Comparison of ENCODE assay signal across 8 mouse cellular contexts in the genomic region with DNA sequence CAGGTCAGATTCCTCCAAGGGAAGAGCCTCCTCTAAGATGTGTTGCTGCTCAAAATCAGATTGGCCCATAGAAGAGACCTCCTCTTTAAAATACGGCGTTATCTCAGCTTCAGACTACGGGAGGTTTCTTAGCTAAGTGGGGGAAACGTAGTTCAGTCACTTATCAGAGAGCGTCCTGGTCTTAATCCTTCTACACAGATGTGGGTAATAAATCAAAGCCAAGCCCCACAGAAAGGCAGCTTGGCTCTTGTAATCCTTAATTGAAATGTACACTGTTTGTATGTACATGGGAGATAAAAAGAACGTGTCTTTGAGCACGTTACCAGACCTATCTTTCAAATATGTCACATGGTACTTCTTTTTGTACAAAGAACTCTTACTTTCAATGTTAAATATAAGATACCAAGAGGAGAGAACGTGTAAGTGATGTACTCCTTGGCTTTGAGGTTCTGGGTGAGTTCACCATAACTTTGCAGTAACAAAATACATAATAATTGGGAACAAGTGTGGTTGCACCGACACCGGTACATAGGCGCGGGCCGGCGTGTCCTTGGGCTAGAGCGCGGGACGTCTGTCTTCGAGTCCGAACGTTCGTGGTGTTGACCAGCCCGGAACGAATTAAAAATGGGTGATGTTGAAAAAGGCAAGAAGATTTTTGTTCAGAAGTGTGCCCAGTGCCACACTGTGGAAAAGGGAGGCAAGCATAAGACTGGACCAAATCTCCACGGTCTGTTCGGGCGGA. TPM values are rescaled to one million over a fixed set of nuclear protein-coding genes. Genes with fewer than 3 reads are reported as not detected.
DNase-seq lines count a peak whose midpoint lies in the region; ATAC-seq and TF ChIP-seq lines count a peak whose summit lies in the region.
"Not testable (repeated sequence)": the region's sequence is repeated elsewhere in the genome, so short reads cannot be mapped to it uniquely, and the experiment has no call there.

Gm10053 (plus strand) TSS at position 558 of the 742 bp plus-strand sequence.

- peak; percentile 56 to 72; a peak in 1 of 4 replicates for ATAC-seq in hematopoietic stem cell, adult 5-6 weeks (replicated peaks in 1 of 2; ENCODE audit: insufficient read depth in 1 of 2, low FRiP score in 2 of 2, low TSS enrichment in 1 of 2, low read depth in 1 of 2, poor library complexity in 2 of 2, severe bottlenecking in 2 of 2)
- not testable (repeated sequence) for ATAC-seq in limb, embryonic 15.5 days (ENCODE audit: insufficient number of reproducible peaks, low FRiP score, low TSS enrichment, low read depth); midbrain, embryonic 13.5 days

- H3K4me2 ChIP-seq in limb, embryonic 15.5 days; midbrain, embryonic 13.5 days (replicated peaks): not testable (repeated sequence)

- not testable (repeated sequence) for H3K27ac ChIP-seq in embryonic fibroblast, embryonic 13.5 days (ENCODE audit: insufficient read depth, low read length); limb, embryonic 15.5 days; midbrain, embryonic 13.5 days

- TF ChIP-seq CTCF in embryonic fibroblast, embryonic 13.5 days (IDR thresholded peaks at IDR 0.05; ENCODE audit: borderline replicate concordance, insufficient read depth, low read length), result not testable (repeated sequence)

- not testable (repeated sequence) for H3K36me3 ChIP-seq in limb, embryonic 15.5 days; midbrain, embryonic 13.5 days

- H3K27me3 ChIP-seq in limb, embryonic 15.5 days, result 0 out of 2 replicates have a peak, but pooled peaks cover 10% of the 10 kb centered on the region
- peaks cover 16% of the 10 kb centered on the region for H3K27me3 ChIP-seq in midbrain, embryonic 13.5 days

- not testable (repeated sequence) for DNase-seq in adrenal gland, adult 8-10 months; gastrocnemius, postnatal 4 days (ENCODE audit: low spot score in 2 of 2); layer of hippocampus, adult 18-20 months (ENCODE audit: low spot score in 2 of 2); thymus, postnatal 0 days (ENCODE audit: low spot score)

- 69% methylated on average over 23 of the region's 26 CpGs for WGBS in limb, embryonic 15.5 days
- WGBS in midbrain, embryonic 13.5 days, result 86% methylated on average over 23 of the region's 26 CpGs

- H3K9me3 ChIP-seq in limb, embryonic 15.5 days; midbrain, embryonic 13.5 days: not testable (repeated sequence)

- H3K9ac ChIP-seq in limb, embryonic 15.5 days; midbrain, embryonic 13.5 days (replicated peaks): not testable (repeated sequence)

- not testable (repeated sequence) for TF ChIP-seq POLR2A in embryonic fibroblast, embryonic 13.5 days (IDR thresholded peaks at IDR 0.05; ENCODE audit: low read depth, low read length)

- H3K4me3 ChIP-seq in embryonic fibroblast, embryonic 13.5 days (ENCODE audit: insufficient read depth, low read length); limb, embryonic 15.5 days; midbrain, embryonic 13.5 days (replicated peaks): not testable (repeated sequence)

- H3K4me1 ChIP-seq in embryonic fibroblast, embryonic 13.5 days (ENCODE audit: control insufficient read depth, insufficient read depth, low read length); limb, embryonic 15.5 days; midbrain, embryonic 13.5 days (replicated peaks): not testable (repeated sequence)

RNA-seq across cellular contexts. Expression of gene Gm10053, which starts in this region (rescaled TPM):
- total RNA-seq in adrenal gland, adult 8-10 months (2022), result 100 to 1,000 TPM in 3 of 4 experiments, 10 to 100 TPM in 1; 86.8 to 175 (median 156) TPM
- 136 and 175 TPM in 2 replicates for polyA plus RNA-seq in embryonic fibroblast, embryonic 13.5 days (2011; ENCODE audit: insufficient read length, low read depth, missing spikeins)
- 100 to 1,000 TPM; 262 to 272 TPM for total RNA-seq in gastrocnemius, postnatal 4 days (2021)
- total RNA-seq in hematopoietic stem cell, adult 5-6 weeks (2017), result 71.2 and 73.0 TPM in 2 replicates
- total RNA-seq in layer of hippocampus, adult 18-20 months (2021), result 100 to 1,000 TPM; 168 to 191 TPM
- polyA plus RNA-seq in limb, embryonic 15.5 days (2015; fragmentation: Nextera tagmentation; extraction: Ambion mirVana), result 162 and 186 TPM in 2 replicates
- 227 and 245 TPM in 2 replicates for polyA plus RNA-seq in midbrain, embryonic 13.5 days (2015; fragmentation: Nextera tagmentation; extraction: Ambion mirVana)
- 240 and 276 TPM in 2 replicates for polyA plus RNA-seq in thymus, postnatal 0 days (2015; fragmentation: Nextera tagmentation; extraction: Ambion mirVana)
